Mouse (Mus musculus) stomach, embryonic 16.5 days (tissue): Measurements from ENCODE around the gene Treml2. TPM values are rescaled to one million over a fixed set of nuclear protein-coding genes. Genes with fewer than 3 reads are reported as not detected.
"Not testable (repeated sequence)": the region's sequence is repeated elsewhere in the genome, so short reads cannot be mapped to it uniquely, and the experiment has no call there.

ENCODE experiments used
- ATAC-seq: fragments of 200-750 bp; cut with Nextera tagmentation; 2 replicates; pipeline ENCODE4 v1.8.0; 2017; ENCODE audit warnings: moderate number of reproducible peaks, moderate TSS enrichment; ENCODE audit not compliant: insufficient read depth, low FRiP score
- H3K27ac ChIP-seq: fragments of 300-500 bp; sonication (generic); 2 replicates; pipeline ENCODE4 v1.5.1; 2014; ENCODE audit warnings: low read length
- H3K27me3 ChIP-seq: fragments of 300-500 bp; sonication (generic); 2 replicates; pipeline ENCODE4 v1.6.1; 2014; ENCODE audit warnings: low read length, control low read depth, mixed read lengths; ENCODE audit not compliant: control insufficient read depth, insufficient read depth
- H3K36me3 ChIP-seq: fragments of 300-500 bp; sonication (generic); 2 replicates; pipeline ENCODE4 v1.6.1; 2014; ENCODE audit warnings: low read length; ENCODE audit not compliant: control insufficient read depth, insufficient read depth
- H3K4me1 ChIP-seq: fragments of 300-500 bp; sonication (generic); 2 replicates; pipeline ENCODE4 v1.6.1; 2014; ENCODE audit warnings: low read length, control low read depth, mixed read lengths; ENCODE audit not compliant: control insufficient read depth, insufficient read depth
- H3K4me2 ChIP-seq: fragments of 300-500 bp; sonication (generic); 2 replicates; pipeline ENCODE4 v1.6.1; 2014; ENCODE audit warnings: low read depth, low read length, mixed read lengths
- H3K4me3 ChIP-seq: fragments of 300-500 bp; sonication (generic); replicated peaks from 2 replicates; pipeline ENCODE4 v1.5.1; 2014; ENCODE audit warnings: mild to moderate bottlenecking, low read length
- H3K9ac ChIP-seq: fragments of 300-500 bp; sonication (generic); 2 replicates; pipeline ENCODE4 v1.6.1; 2014; ENCODE audit warnings: low read length
- H3K9me3 ChIP-seq: fragments of 300-500 bp; sonication (generic); replicated peaks from 2 replicates; pipeline ENCODE4 v1.6.1; 2016; ENCODE audit warnings: low read length, control low read depth; ENCODE audit not compliant: control insufficient read depth
- WGBS: fragments of 180-500 bp; shearing (Covaris S2); extraction: QIAGEN DNeasy Blood & Tissue Kit; methylation state at CpG from one replicate; pipeline ENCODE4 v1.1.7; 2014; 5-methylcytosine and 5-hydroxymethylcytosine counted together
- polyA plus RNA-seq: library from polyadenylated mRNA; unstranded; fragments of >200 nt; fragmentation: Nextera tagmentation; extraction: Ambion mirVana; gene quantifications from 2 replicates; pipeline ENCODE4 v1.2.1, GENCODE M21; 2015

The Treml2 gene
- polyA plus RNA-seq, 1 experiment from 2014 or later = 0.48 TPM

GRCm38 (mm10) chr17:48350681-48351193 is 51.4 kb downstream of the Treml2 start:
- H3K4me1 ChIP-seq = no peaks in the 10 kb centered on the region
- H3K36me3 ChIP-seq = no peaks in the 10 kb centered on the region
- H3K4me2 ChIP-seq = no peak overlapping the region
- 65% methylated on average over 5 of the region's 5 CpGs for WGBS
- no peak for ATAC-seq
- no peak overlapping the region for H3K27ac ChIP-seq
- no peak overlapping the region for H3K9ac ChIP-seq
- no peak overlapping the region for H3K4me3 ChIP-seq
- H3K9me3 ChIP-seq = no peaks in the 10 kb centered on the region
- no peaks in the 10 kb centered on the region for H3K27me3 ChIP-seq

GRCm38 (mm10) chr17:48352976-48353375 is 53.7 kb downstream of the Treml2 start:
- H3K36me3 ChIP-seq, H3K4me1 ChIP-seq, ATAC-seq, H3K27ac ChIP-seq, H3K4me3 ChIP-seq, H3K4me2 ChIP-seq, H3K9ac ChIP-seq, H3K9me3 ChIP-seq, H3K27me3 ChIP-seq: not testable (repeated sequence)
- WGBS = 77% methylated on average over 7 of the region's 7 CpGs

- no peak overlapping the region for H3K9ac ChIP-seq
- no peaks in the 10 kb centered on the region for H3K9me3 ChIP-seq
- no peaks in the 10 kb centered on the region for H3K4me1 ChIP-seq
- no peaks in the 10 kb centered on the region for H3K36me3 ChIP-seq
- ATAC-seq = no peak
- no peaks in the 10 kb centered on the region for H3K27me3 ChIP-seq
- H3K4me3 ChIP-seq = no peak overlapping the region
- H3K4me2 ChIP-seq = no peak overlapping the region
- WGBS = 89% methylated on average over 3 of the region's 3 CpGs
- no peak overlapping the region for H3K27ac ChIP-seq
These were observed 56.5 kb downstream of the Treml2 start for GRCm38 (mm10) chr17:48355822-48356221.

GRCm38 (mm10) chr17:48357892-48358291 is 58.6 kb downstream of the Treml2 start:
- 45% methylated on average over 2 of the region's 2 CpGs for WGBS

GRCm38 (mm10) chr17:48359616-48360015 is 60.3 kb downstream of the Treml2 start, which contains the start of gene Treml1:
Gene Treml1 (plus strand): TSS chr17:48359916.
- 67% methylated on average over 7 of the region's 7 CpGs for WGBS
- no peak for ATAC-seq
- no peaks in the 10 kb centered on the region for H3K9me3 ChIP-seq

More at GRCm38 (mm10) chr17:48357892-48358291, 58.6 kb downstream of the Treml2 start:
- ATAC-seq = no peak
- Histone ChIP-seq H3K4me1 (0 out of 2 replicates have a peak, but pooled peaks cover 2% of the 10 kb centered on the region), H3K9ac (no peak overlapping the region), H3K4me3 (no peak overlapping the region), H3K4me2 (no peak overlapping the region), H3K27me3 (no peaks in the 10 kb centered on the region), H3K36me3 (no peaks in the 10 kb centered on the region), H3K27ac (no peak overlapping the region), H3K9me3 (no peaks in the 10 kb centered on the region)

GRCm38 (mm10) chr17:48360462-48360861 is 61.2 kb downstream of the Treml2 start:
- ATAC-seq = no peak
- H3K4me1 ChIP-seq = 0 out of 2 replicates have a peak, but pooled peaks cover 3% of the 10 kb centered on the region
- no peak overlapping the region for H3K4me3 ChIP-seq
- H3K27ac ChIP-seq = no peak overlapping the region
- H3K9me3 ChIP-seq = no peaks in the 10 kb centered on the region
- 62% methylated on average over 4 of the region's 4 CpGs for WGBS
- no peak overlapping the region for H3K9ac ChIP-seq
- H3K4me2 ChIP-seq = no peak overlapping the region
- no peaks in the 10 kb centered on the region for H3K27me3 ChIP-seq
- H3K36me3 ChIP-seq = no peaks in the 10 kb centered on the region

More at GRCm38 (mm10) chr17:48359616-48360015, 60.3 kb downstream of the Treml2 start, which contains the start of gene Treml1:
- Histone ChIP-seq H3K4me1 (0 out of 2 replicates have a peak, but pooled peaks cover 3% of the 10 kb centered on the region), H3K27me3 (no peaks in the 10 kb centered on the region), H3K27ac (no peak within 1 kb of the TSS), H3K4me2 (no peak within 1 kb of the TSS), H3K36me3 (no peaks in the 10 kb centered on the region), H3K4me3 (no peak within 1 kb of the TSS), H3K9ac (no peak within 1 kb of the TSS)

Other genes with a start within 250 kb of the Treml2 start
- gene 1700067P10Rik, start 210.2 kb upstream of the Treml2 start, polyA plus RNA-seq = not detected in 2 replicates
- 0.15 and 0.26 TPM in 2 replicates for gene 9830107B12Rik, start 153.2 kb upstream of the Treml2 start, polyA plus RNA-seq
- gene A530064D06Rik, start 132.2 kb upstream of the Treml2 start, polyA plus RNA-seq = 0.41 and 0.48 TPM in 2 replicates
- gene Trem1, start 66.7 kb upstream of the Treml2 start, polyA plus RNA-seq = 0.10 and 0.48 TPM in 2 replicates
- gene Trem3, start 51.7 kb upstream of the Treml2 start, polyA plus RNA-seq = 0.94 and 1.1 TPM in 2 replicates
- gene Treml4, start 35.2 kb upstream of the Treml2 start, polyA plus RNA-seq = 1.2 and 1.7 TPM in 2 replicates
- 0.41 and 0.57 TPM in 2 replicates for gene B430306N03Rik, start 16.6 kb downstream of the Treml2 start, polyA plus RNA-seq
- gene Trem2, start 46.9 kb downstream of the Treml2 start, polyA plus RNA-seq = 2.3 and 3.5 TPM in 2 replicates
- gene Treml1, start 60.4 kb downstream of the Treml2 start, polyA plus RNA-seq = 0.49 and 0.53 TPM in 2 replicates
- 11.3 and 12.4 TPM in 2 replicates for gene Nfya, start 110.4 kb downstream of the Treml2 start, polyA plus RNA-seq
- gene Oard1, start 110.5 kb downstream of the Treml2 start, polyA plus RNA-seq = 54.4 and 54.5 TPM in 2 replicates
- gene Apobec2, start 133.4 kb downstream of the Treml2 start, polyA plus RNA-seq = 5.6 and 31.0 TPM in 2 replicates
- 8.1 and 8.5 TPM in 2 replicates for gene Tspo2, start 152.0 kb downstream of the Treml2 start, polyA plus RNA-seq
- gene Unc5cl, start 155.4 kb downstream of the Treml2 start, polyA plus RNA-seq = 13.7 and 13.8 TPM in 2 replicates